Mouse (Mus musculus) liver, embryonic 16.5 days (tissue): ENCODE results near the gene Mzt1. TPM values are rescaled to one million over a fixed set of nuclear protein-coding genes. Genes with fewer than 3 reads are reported as not detected.

Experiments used
- ATAC-seq: fragments of 200-750 bp; cut with Nextera tagmentation; 2 replicates; pipeline ENCODE4 v1.8.0; 2017; ENCODE audit warnings: low read depth, mild to moderate bottlenecking, moderate number of reproducible peaks, moderate library complexity
- H3K27ac ChIP-seq: fragments of 300-500 bp; sonication (generic); 2 replicates; pipeline ENCODE4 v1.5.1; 2014; ENCODE audit warnings: mild to moderate bottlenecking, low read length
- H3K27me3 ChIP-seq: fragments of 300-500 bp; sonication (generic); 2 replicates; pipeline ENCODE4 v1.6.1; 2014; ENCODE audit warnings: low read depth, low read length, mixed read lengths; ENCODE audit not compliant: control insufficient read depth, insufficient read depth
- H3K36me3 ChIP-seq: fragments of 300-500 bp; sonication (generic); 2 replicates; pipeline ENCODE4 v1.6.1; 2014; ENCODE audit warnings: mild to moderate bottlenecking; ENCODE audit not compliant: control insufficient read depth, insufficient read depth
- H3K4me1 ChIP-seq: fragments of 300-500 bp; sonication (generic); 2 replicates; pipeline ENCODE4 v1.6.1; 2014; ENCODE audit warnings: low read depth, low read length, mixed read lengths; ENCODE audit not compliant: control insufficient read depth
- H3K4me2 ChIP-seq: fragments of 300-500 bp; sonication (generic); 2 replicates; pipeline ENCODE4 v1.6.1; 2014; ENCODE audit warnings: low read depth, low read length, mixed read lengths
- H3K4me3 ChIP-seq: fragments of 300-500 bp; sonication (generic); 2 replicates; pipeline ENCODE4 v1.5.1; 2014; ENCODE audit warnings: low read depth, mild to moderate bottlenecking, low read length
- H3K9ac ChIP-seq: fragments of 300-500 bp; sonication (generic); 2 replicates; pipeline ENCODE4 v1.6.1; 2014; ENCODE audit warnings: low read depth, low read length
- H3K9me3 ChIP-seq: fragments of 300-500 bp; sonication (generic); replicated peaks from 2 replicates; pipeline ENCODE4 v1.6.1; 2016; ENCODE audit warnings: low read length; ENCODE audit not compliant: control insufficient read depth
- WGBS: fragments of 180-500 bp; shearing (Covaris S2); extraction: QIAGEN DNeasy Blood & Tissue Kit; methylation state at CpG from one replicate; pipeline ENCODE4 v1.1.7; 2014; ENCODE audit not compliant: insufficient replicate concordance; 5-methylcytosine and 5-hydroxymethylcytosine counted together
- polyA plus RNA-seq: library from polyadenylated mRNA; unstranded; fragments of >200 nt; fragmentation: Nextera tagmentation; extraction: Ambion mirVana; gene quantifications from 2 replicates; pipeline ENCODE4 v1.2.1, GENCODE M21; 2015

The Mzt1 gene
- polyA plus RNA-seq, 1 experiment from 2014 or later: 45.7 TPM

DNA sequence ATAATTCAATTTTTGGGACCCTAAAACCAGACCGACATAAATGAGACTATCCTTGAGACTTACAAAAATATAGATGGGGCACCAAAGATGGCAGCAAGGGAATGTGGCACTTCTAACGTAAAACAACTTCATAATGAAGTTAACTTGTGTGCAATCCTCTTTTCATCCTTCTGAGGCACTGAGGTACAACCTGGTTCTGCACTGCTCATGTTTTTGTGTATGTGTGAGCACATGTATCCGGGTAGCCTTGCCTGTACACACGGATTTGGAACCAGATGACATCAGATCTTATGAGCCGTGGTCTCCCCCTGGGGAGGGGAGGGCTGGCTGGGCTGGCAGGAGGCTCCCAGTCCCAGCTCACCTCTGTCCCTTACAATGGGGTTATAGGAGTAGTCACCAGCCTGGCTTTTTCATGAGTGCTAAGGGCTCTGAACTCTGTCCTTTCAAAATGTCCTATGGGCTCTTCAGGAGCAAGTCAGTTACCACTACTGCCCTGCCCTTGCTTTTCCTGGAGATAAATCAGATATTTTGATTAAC is 14.5 kb downstream of the Mzt1 start:
- ATAC-seq: no peak
- peaks cover 3% of the 10 kb centered on the region; the same call in 1 of the 2 replicates for H3K36me3 ChIP-seq
- no peaks in the 10 kb centered on the region for H3K9me3 ChIP-seq
- H3K27me3 ChIP-seq: no peaks in the 10 kb centered on the region
- 81% methylated on average over 5 of the region's 5 CpGs for WGBS
- H3K9ac ChIP-seq: no peak overlapping the region
- H3K4me3 ChIP-seq: no peak overlapping the region
- H3K27ac ChIP-seq: no peak overlapping the region
- H3K4me2 ChIP-seq: no peak overlapping the region
- no peaks in the 10 kb centered on the region for H3K4me1 ChIP-seq

DNA sequence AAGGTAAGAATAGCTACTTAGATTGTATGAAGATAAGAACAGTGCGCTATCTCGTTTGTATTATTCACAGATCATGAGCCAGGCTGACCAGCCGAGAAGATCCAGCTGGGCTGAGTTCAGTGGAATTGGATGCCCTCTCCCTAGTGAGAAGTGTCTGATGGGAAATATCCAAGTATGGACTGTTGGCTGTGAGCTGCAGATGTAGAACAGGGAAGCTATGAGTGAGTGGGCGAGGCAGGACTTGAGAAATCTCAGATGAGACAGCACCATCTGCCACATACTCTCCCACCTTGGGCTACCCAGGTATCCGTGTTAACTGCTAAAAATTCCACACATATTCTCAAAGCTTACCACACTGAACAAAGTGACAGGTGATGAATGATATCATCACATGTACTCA is 15.9 kb downstream of the Mzt1 start:
- Histone ChIP-seq H3K4me3 (no peak overlapping the region), H3K9ac (no peak overlapping the region), H3K4me1 (no peaks in the 10 kb centered on the region), H3K9me3 (no peaks in the 10 kb centered on the region), H3K27me3 (no peaks in the 10 kb centered on the region), H3K36me3 (no peaks in the 10 kb centered on the region), H3K4me2 (no peak overlapping the region), H3K27ac (no peak overlapping the region)
- WGBS: 73% methylated on average over 5 of the region's 5 CpGs
- ATAC-seq: no peak

DNA sequence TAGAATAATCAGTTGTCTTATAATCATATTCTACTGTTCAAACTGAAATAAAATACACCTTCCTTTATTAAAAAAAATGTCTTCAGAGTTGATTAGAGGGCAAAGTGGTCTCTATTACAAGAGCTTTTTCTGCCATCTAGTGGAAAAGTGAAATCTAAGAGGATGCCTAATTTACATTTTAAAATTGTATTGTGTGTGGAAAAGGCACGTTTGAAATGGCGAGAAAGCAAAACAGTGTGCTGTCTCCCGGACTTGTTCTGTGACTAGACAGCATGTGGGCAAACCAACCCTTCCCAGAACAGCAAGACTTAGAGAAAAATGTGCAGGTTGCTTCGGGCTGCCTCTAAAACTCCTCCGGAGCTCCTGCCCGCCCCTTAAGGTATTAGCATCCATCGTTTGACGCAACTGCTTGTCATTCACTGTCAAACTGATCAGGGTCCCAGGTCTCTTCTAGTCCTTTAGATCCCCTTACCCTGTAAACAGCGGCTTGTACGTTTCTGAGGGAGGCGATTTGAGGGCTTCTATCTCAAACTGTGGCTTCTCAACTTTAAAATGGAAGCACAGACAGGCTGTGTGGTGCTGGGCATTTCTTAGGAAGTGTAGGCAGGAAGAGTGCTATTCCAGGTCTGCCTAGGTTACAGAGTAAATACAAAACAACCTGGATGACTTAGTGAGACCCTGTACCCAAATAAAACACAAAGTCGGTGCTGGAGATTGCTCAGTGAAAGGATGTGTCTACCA is 23.4 kb downstream of the Mzt1 start:
- H3K27ac ChIP-seq: no peak overlapping the region
- no peak for ATAC-seq
- no peak overlapping the region for H3K4me3 ChIP-seq
- H3K27me3 ChIP-seq: no peaks in the 10 kb centered on the region
- H3K36me3 ChIP-seq: no peaks in the 10 kb centered on the region
- H3K9me3 ChIP-seq: no peaks in the 10 kb centered on the region
- no peak overlapping the region for H3K4me2 ChIP-seq
- H3K9ac ChIP-seq: no peak overlapping the region
- WGBS: 34% methylated on average over 12 of the region's 12 CpGs
- H3K4me1 ChIP-seq: no peaks in the 10 kb centered on the region

DNA sequence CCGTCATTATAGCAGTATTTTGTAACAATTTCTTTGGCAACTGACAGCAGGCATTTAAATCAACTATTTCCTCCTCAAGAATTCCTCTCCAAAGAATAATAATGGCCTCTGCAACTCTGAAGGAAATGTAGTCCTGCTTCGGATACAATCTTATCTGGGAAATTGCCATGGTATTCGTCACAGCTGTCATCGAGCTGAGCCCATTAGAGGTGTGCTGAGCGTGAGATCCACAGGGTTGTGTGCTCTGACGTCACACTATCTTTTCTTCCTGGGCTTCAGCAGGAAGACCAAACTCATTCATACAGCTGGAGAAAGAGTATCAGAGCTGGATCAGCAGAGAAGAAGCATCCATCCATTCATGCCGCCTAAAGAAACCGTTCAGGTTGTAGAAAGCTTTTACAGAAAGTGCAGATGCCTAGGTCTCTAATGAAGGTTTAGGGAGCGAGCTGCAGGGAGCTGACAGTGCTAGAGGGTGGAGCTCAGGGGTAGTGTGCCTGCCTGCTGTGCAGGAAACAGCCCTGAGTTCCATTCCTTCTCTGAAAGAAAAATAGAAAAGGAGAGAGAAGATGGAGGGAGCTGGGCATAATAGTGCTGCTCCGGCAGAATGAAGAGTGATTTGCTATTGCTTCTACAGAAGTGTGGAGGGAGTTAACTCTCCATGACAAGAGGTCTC is 26.7 kb downstream of the Mzt1 start:
- Histone ChIP-seq H3K4me3 (no peak overlapping the region), H3K27me3 (no peaks in the 10 kb centered on the region), H3K4me1 (no peaks in the 10 kb centered on the region), H3K36me3 (no peaks in the 10 kb centered on the region), H3K27ac (no peak overlapping the region), H3K4me2 (no peak overlapping the region), H3K9me3 (no peaks in the 10 kb centered on the region), H3K9ac (no peak overlapping the region)
- ATAC-seq: no peak
- WGBS: 41% methylated on average over 10 of the region's 10 CpGs

DNA sequence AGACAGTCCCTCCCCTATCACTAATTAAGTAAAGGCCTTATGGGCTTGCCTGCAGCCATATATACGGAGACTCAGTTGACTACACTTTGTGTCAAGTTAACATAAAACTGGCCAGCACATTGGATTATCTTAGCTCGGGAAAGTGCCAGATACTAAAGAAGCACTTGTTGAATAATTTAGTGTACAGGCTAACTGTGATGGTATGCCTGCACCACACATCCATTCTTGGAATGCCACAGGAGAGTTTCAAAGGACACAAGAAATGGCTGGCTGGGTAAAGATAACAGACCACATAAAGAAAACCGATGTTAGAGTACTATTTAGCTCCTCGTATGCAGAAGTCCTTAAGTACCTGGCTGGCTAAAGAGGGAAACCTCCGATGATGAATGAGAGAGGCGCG is 27.2 kb downstream of the Mzt1 start:
- Histone ChIP-seq H3K27ac (no peak overlapping the region), H3K27me3 (no peaks in the 10 kb centered on the region), H3K4me2 (no peak overlapping the region), H3K4me1 (no peaks in the 10 kb centered on the region), H3K9ac (no peak overlapping the region), H3K9me3 (no peaks in the 10 kb centered on the region), H3K4me3 (no peak overlapping the region), H3K36me3 (no peaks in the 10 kb centered on the region)
- ATAC-seq: no peak
- 46% methylated on average over 7 of the region's 7 CpGs for WGBS

DNA sequence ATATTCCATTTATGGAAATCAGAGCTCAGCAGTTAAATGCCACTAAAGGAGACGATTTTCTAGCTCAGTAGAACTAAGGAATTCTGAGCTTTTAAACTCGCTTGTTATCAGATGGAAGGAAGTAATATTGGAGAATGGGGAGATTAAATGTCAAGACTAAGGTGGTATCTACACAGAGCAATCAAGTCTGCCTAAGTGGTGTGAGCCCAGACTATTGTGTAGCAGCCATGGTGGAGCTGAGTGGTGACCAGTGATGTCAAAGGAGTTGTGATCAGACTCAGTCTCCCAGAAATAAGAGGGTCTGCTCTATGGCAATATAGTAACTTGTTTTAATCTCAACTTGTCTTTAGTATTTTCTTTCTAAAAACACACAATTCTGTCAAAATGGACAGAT is 35.0 kb downstream of the Mzt1 start:
- WGBS: 16% methylated on average over 2 of the region's 2 CpGs
- no peak for ATAC-seq
- Histone ChIP-seq H3K27me3 (no peaks in the 10 kb centered on the region), H3K4me3 (no peak overlapping the region), H3K4me2 (no peak overlapping the region), H3K9ac (no peak overlapping the region), H3K9me3 (no peaks in the 10 kb centered on the region), H3K36me3 (no peaks in the 10 kb centered on the region), H3K27ac (no peak overlapping the region), H3K4me1 (no peaks in the 10 kb centered on the region)

DNA sequence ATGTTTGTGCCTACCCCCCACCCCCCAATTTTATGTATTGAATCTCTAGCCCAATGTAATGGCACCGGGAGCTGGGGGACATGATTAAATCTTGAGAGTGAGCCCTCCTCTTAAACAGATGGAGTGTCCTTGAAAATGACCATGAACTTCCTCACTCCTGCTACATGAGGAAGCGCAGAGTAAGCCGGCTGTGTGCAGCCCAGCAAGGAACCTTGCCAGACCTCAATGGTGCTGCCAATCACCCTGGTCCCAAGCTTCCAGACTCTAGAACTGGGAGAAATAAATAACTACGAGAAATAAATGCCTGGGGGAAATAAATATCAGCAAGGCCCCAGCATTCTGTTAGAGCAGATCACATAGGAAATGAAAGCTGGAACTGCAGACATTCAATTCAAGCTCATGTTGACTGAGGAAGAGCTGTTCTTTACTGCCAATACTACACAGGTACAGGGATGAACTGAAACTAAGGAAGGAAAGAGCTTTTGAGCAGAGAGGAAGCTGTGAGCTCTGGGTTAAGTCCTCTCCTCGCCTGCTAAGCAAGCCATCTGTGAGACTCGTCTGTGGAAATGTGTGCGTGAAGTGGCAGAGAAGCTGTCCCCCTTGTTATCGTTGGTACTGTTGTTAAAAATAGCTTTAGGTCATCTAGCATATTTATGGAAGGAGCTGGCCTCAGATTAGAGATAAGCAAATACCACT is 35.6 kb downstream of the Mzt1 start:
- H3K9ac ChIP-seq: no peak overlapping the region
- no peak for ATAC-seq
- H3K4me2 ChIP-seq: no peak overlapping the region
- no peak overlapping the region for H3K27ac ChIP-seq
- no peaks in the 10 kb centered on the region for H3K36me3 ChIP-seq
- no peaks in the 10 kb centered on the region for H3K9me3 ChIP-seq
- H3K27me3 ChIP-seq: no peaks in the 10 kb centered on the region
- H3K4me3 ChIP-seq: no peak overlapping the region
- 35% methylated on average over 8 of the region's 8 CpGs for WGBS
- H3K4me1 ChIP-seq: no peaks in the 10 kb centered on the region

DNA sequence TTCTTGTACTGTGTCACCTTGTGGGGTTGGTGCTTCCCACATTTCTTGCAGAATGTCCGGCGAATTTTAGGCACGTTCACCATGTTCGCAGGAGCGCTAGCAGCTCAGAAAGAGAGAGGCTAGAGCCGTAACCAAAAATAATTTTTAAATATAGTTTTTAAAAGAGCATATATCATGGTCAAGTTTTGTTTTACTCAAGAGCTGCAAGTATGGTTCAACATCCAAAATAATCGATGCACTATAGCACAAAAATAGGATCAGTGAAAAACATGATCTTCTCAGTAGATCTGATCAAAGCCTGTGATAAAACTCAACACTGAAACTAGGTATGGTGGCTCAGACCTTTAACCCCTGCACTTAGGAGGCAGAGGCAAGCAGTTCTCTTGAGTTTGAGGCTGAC is 51.7 kb downstream of the Mzt1 start, which contains the start of gene Rpl36a-ps1:
Rpl36a-ps1 (minus strand) TSS at position 101 of the 400 bp plus-strand sequence.
- no peak within 1 kb of the TSS for H3K9ac ChIP-seq
- H3K9me3 ChIP-seq: no peaks in the 10 kb centered on the region
- H3K27ac ChIP-seq: no peak within 1 kb of the TSS
- H3K27me3 ChIP-seq: no peaks in the 10 kb centered on the region
- no peaks in the 10 kb centered on the region for H3K36me3 ChIP-seq
- H3K4me3 ChIP-seq: no peak within 1 kb of the TSS
- WGBS: 74% methylated on average over 7 of the region's 7 CpGs
- ATAC-seq: no peak
- H3K4me1 ChIP-seq: no peaks in the 10 kb centered on the region
- no peak within 1 kb of the TSS for H3K4me2 ChIP-seq

DNA sequence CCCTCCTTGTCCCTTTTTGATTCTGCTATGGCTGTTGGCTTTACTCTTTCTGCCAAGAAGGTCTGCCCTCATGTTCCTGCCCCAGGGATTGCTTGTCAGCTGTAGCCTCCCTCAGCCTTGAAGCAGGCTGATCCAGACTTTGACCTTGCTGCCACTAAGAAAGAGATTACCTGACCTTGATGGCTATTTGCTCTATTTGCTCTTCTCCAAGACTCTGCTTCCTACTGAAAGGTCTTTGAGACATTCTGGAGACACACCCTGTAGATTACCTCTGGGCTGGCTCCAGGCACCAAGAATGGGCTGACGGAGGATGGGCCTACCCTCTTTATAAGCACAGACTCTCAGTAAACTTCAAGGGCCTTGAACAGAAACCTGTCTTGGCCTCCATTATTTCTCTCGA is 53.5 kb downstream of the Mzt1 start:
- WGBS: 65% methylated on average over 2 of the region's 2 CpGs
- Histone ChIP-seq H3K4me3 (no peak overlapping the region), H3K27me3 (no peaks in the 10 kb centered on the region)

More for the DNA sequence above, 53.5 kb downstream of the Mzt1 start:
- Histone ChIP-seq H3K4me2 (no peak overlapping the region), H3K9me3 (no peaks in the 10 kb centered on the region), H3K4me1 (no peaks in the 10 kb centered on the region), H3K36me3 (no peaks in the 10 kb centered on the region), H3K9ac (no peak overlapping the region), H3K27ac (no peak overlapping the region)
- no peak for ATAC-seq
